7 mouse cellular contexts compared by ENCODE assay signal in the genomic region with DNA sequence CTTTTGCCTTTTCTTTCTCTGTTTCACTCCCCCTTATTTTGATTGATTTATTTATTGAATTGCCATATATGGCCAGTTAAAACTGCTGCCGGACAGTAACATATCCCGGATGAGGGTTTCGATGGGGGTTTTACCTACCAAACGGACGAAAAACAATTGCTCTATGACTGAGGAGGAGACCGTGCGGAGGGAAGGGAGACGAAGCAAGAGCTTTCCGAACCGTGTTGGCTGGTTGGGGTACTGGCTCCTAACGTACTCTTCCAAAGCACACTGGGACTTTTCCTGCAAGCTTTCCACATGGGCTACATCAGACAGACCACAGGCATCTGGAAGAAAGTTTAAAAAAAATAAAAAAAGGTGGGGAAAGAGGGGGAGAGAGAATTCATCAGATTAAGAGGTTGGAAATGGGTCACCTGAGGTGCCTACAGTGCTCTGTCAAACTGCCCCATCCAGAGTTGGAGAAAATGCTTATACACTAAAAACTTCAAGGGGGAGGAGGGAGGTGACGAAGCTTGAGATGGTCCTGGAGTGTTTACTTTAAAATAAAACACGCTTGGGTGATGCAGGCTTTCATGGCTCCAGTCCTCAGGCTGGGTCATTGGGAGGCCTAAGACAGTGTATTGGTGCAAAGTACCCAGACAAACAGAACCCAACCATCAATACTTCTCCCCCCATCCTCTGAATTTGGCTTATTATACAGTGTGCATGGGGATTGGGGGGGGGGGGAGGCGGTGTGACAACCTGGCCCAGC. TPM values are rescaled to one million over a fixed set of nuclear protein-coding genes. Genes with fewer than 3 reads are reported as not detected.
DNase-seq lines count a peak whose midpoint lies in the region; ATAC-seq and TF ChIP-seq lines count a peak whose summit lies in the region.

No protein-coding gene starts in this region.

- peak overlapping the region; percentile 91 for H3K4me2 ChIP-seq in hindbrain, embryonic 11.5 days (replicated peaks; ENCODE audit: low read depth, low read length)
- H3K4me2 ChIP-seq in liver, embryonic 12.5 days, result peak overlapping the region; percentile 62

- peak overlapping the region; percentile 92 for H3K4me3 ChIP-seq in hindbrain, embryonic 11.5 days (ENCODE audit: low read depth, low read length)
- peak overlapping the region; percentile 26 for H3K4me3 ChIP-seq in liver, embryonic 12.5 days

- H3K9me3 ChIP-seq in hindbrain, embryonic 11.5 days (ENCODE audit: control insufficient read depth, low read length), result no peaks in the 10 kb centered on the region
- H3K9me3 ChIP-seq in liver, embryonic 12.5 days (replicated peaks), result no peaks in the 10 kb centered on the region

- no peaks in the 10 kb centered on the region for H3K27me3 ChIP-seq in Patski
- H3K27me3 ChIP-seq in hindbrain, embryonic 11.5 days (ENCODE audit: control insufficient read depth, insufficient read depth, low read length), result no peaks in the 10 kb centered on the region
- H3K27me3 ChIP-seq in liver, embryonic 12.5 days (replicated peaks), result peaks cover 86% of the 10 kb centered on the region

- POLR2A ChIA-PET in Patski (lab: Charles Lee), result interaction anchor here (0.9 kb wide), 1 partner anchor 35 kb away, joined by 4 read pairs; no protein-coding TSS in a partner anchor

- H3K36me3 ChIP-seq in hindbrain, embryonic 11.5 days (ENCODE audit: control insufficient read depth, insufficient read depth, low read length), result peaks cover 2% of the 10 kb centered on the region; the same call in 1 of the 2 replicates
- H3K36me3 ChIP-seq in liver, embryonic 12.5 days, result peaks cover 6% of the 10 kb centered on the region; the same call in 1 of the 2 replicates

- in situ Hi-C loops in Patski (cut with MboI; ENCODE audit: low pct_unique_long_range_greater_than_20kb), result loop anchor here (5.0 to 25.0 kb wide), 4 partner anchors 862 to 1508 kb away; no protein-coding TSS in a partner anchor

- WGBS in hindbrain, embryonic 11.5 days, result 3% methylated on average over 14 of the region's 14 CpGs
- WGBS in liver, embryonic 12.5 days (ENCODE audit: insufficient replicate concordance), result 7% methylated on average over 14 of the region's 14 CpGs

- peak; percentile 36 for DNase-seq in 3T3-L1 (ENCODE audit: low read depth, low spot score)
- no peak for DNase-seq in Patski (ENCODE audit: low read depth, low spot score)
- peak; percentile 60 for DNase-seq in hindbrain, embryonic 11.5 days (ENCODE audit: low spot score)
- DNase-seq in yolk sac, embryonic 10.5 days (ENCODE audit: low spot score), result peak; percentile 18
- no peak for DNase-seq in cerebellum, postnatal 10 days

- CTCF ChIA-PET in Patski (lab: Charles Lee), result no interaction called here

- TF ChIP-seq CTCF in Patski (IDR thresholded peaks at IDR 0.05), result no peak

- H3K27ac ChIP-seq in hindbrain, embryonic 11.5 days (ENCODE audit: low read depth, low read length), result peak overlapping the region; percentile 51; the same call in 1 of the 2 replicates
- 0 out of 2 replicates have a peak overlapping the region, but pooled peaks have one; percentile 30 for H3K27ac ChIP-seq in liver, embryonic 12.5 days

- ATAC-seq in Patski, result peak; percentile 17
- ATAC-seq in hindbrain, embryonic 11.5 days (ENCODE audit: low FRiP score), result peak; percentile 14; the same call in 1 of the 2 replicates
- no peak for ATAC-seq in liver, embryonic 12.5 days
- ATAC-seq in granulocyte monocyte progenitor cell, adult 5-6 weeks (replicated peaks; ENCODE audit: poor library complexity, severe bottlenecking), result no peak

- peaks cover 7% of the 10 kb centered on the region for H3K4me1 ChIP-seq in hindbrain, embryonic 11.5 days (replicated peaks; ENCODE audit: control insufficient read depth, insufficient read depth, low read length)
- H3K4me1 ChIP-seq in liver, embryonic 12.5 days, result no peaks in the 10 kb centered on the region

- peak overlapping the region; percentile 63 for H3K9ac ChIP-seq in hindbrain, embryonic 11.5 days (ENCODE audit: low read depth, low read length)
- H3K9ac ChIP-seq in liver, embryonic 12.5 days, result 0 out of 2 replicates have a peak overlapping the region, but pooled peaks have one; percentile 44

RNA-seq across cellular contexts. Expression of gene Nr2f2, which starts 11.8 kb away (rescaled TPM):
- 37.5 TPM for polyA plus RNA-seq in Patski (2021)
- 95.6 and 120 TPM in 2 replicates for polyA plus RNA-seq in hindbrain, embryonic 11.5 days (2014; fragmentation: Nextera tagmentation; extraction: Ambion mirVana)
- 23.3 and 26.8 TPM in 2 replicates for polyA plus RNA-seq in liver, embryonic 12.5 days (2016; fragmentation: Nextera tagmentation; extraction: Ambion mirVana)
- not detected in 2 replicates for total RNA-seq in granulocyte monocyte progenitor cell, adult 5-6 weeks (2014; fragmentation: Nextera tagmentation)
- total RNA-seq in granulocyte monocyte progenitor cell, adult 5-6 weeks (2017), result not detected in 2 replicates

Comparison
In these comparisons a context has a peak if more than half of its experiments do, and no peak if none do; other contexts are left out.
1. DNase-seq: peak in 3T3-L1 (single experiment), hindbrain, embryonic 11.5 days (single experiment) and yolk sac, embryonic 10.5 days (single experiment); none in Patski (single experiment) and cerebellum, postnatal 10 days (0 of 2).
2. ATAC-seq: peak in Patski (single experiment) and hindbrain, embryonic 11.5 days (single experiment); none in liver, embryonic 12.5 days (single experiment) and granulocyte monocyte progenitor cell, adult 5-6 weeks (single experiment).